Mouse (Mus musculus) lung, postnatal 0 days (tissue): ENCODE results near the gene Olfr550.

Source experiments
- CTCF ChIP-seq: IDR thresholded peaks from 2 replicates; pipeline ENCODE4 v1.5.1; 2016; ENCODE audit warnings: antibody characterized with exemption, mild to moderate bottlenecking
- EP300 ChIP-seq: IDR thresholded peaks from 2 replicates; pipeline ENCODE4 v1.6.1; 2016; ENCODE audit warnings: antibody characterized with exemption, mild to moderate bottlenecking, control low read depth

GRCm38 (mm10) chr7:102618118-102618517, 46.9 kb downstream of the Olfr550 start, which contains the start of gene Olfr553:
- no peak for TF ChIP-seq CTCF
- TF ChIP-seq EP300: no peak
